8 mouse cellular contexts compared by ENCODE assay signal in the genomic region with DNA sequence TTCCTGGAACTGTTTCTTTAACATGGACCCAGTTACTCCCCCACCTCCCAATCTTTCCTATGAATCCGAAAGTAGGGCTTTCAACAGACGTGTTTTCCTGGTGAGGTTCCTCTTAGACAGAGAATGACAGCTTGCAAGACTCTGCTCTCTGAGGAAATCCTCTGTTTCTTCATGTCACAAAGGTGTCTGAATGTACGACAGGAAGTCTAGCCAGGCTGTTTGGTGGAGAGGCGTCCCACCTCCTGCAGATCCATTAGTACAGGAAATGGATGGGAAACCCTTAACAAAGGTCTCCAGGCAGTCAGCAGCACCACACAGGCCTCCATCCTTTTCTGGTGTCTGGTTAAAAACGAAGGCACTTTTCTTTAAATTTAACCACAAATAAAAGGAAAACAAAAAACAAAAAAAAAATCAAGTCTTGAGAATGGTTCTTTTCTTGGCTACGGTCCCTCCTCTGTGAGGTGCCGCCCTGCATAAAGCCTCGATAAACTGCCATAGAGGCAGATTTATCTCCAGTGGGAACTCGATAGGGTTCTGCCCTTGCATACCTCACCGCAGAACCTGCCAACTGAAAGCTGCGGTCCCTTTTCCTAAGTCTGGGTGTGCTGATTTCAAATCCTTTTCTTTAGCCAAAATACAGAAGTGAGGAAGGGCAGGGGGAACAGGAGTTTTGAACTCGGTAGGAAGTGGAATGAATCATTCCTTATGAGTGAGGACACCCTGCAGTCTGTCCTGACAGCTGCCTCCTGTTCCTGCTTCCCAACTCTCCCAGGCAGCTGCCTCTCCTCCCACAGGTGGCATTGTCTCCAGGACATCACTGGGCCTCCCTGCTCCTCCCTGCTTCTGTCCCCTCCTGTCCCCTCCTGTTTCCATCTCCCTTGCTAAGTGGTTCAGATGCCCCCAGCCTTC. TPM values are rescaled to one million over a fixed set of nuclear protein-coding genes. Genes with fewer than 3 reads are reported as not detected.
DNase-seq lines count a peak whose midpoint lies in the region; ATAC-seq lines count a peak whose summit lies in the region.

No protein-coding gene starts in this region.

- peak overlapping the region; percentile 89 for H3K4me2 ChIP-seq in kidney, embryonic 15.5 days
- peak overlapping the region; percentile 81 for H3K4me2 ChIP-seq in stomach, embryonic 16.5 days (ENCODE audit: low read depth, low read length)

- H3K4me1 ChIP-seq in heart, embryonic 10.5 days, result peaks cover 27% of the 10 kb centered on the region
- peaks cover 17% of the 10 kb centered on the region for H3K4me1 ChIP-seq in kidney, embryonic 15.5 days
- peaks cover 9% of the 10 kb centered on the region; the same call in 1 of the 2 replicates for H3K4me1 ChIP-seq in stomach, embryonic 16.5 days (ENCODE audit: control insufficient read depth, insufficient read depth, low read length)

- peak overlapping the region; percentile 68 for H3K9ac ChIP-seq in kidney, embryonic 15.5 days
- H3K9ac ChIP-seq in stomach, embryonic 16.5 days (ENCODE audit: low read length), result peak overlapping the region; percentile 84

- DNase-seq in heart, adult 11 months, result peak; percentile 94
- DNase-seq in heart, postnatal 25 days (ENCODE audit: low spot score), result no peak
- DNase-seq in heart, embryonic 10.5 days (ENCODE audit: low spot score), result no peak
- DNase-seq in lung, postnatal 4 days, result peak; percentile 39 to 50
- no peak for DNase-seq in frontal cortex, postnatal 36 days (ENCODE audit: low spot score in 2 of 2)

- ATAC-seq in activated CD4-positive, CD25-positive, alpha-beta regulatory T cell, adult 4 months, result peak; percentile 41
- peak; percentile 13; the same call in 1 of the 2 replicates for ATAC-seq in kidney, embryonic 15.5 days (replicated peaks; ENCODE audit: low FRiP score)
- ATAC-seq in stomach, embryonic 16.5 days (ENCODE audit: insufficient read depth, low FRiP score), result no peak

- H3K27me3 ChIP-seq in heart, embryonic 10.5 days (ENCODE audit: insufficient read depth, poor library complexity, severe bottlenecking), result no peaks in the 10 kb centered on the region
- H3K27me3 ChIP-seq in kidney, embryonic 15.5 days, result no peaks in the 10 kb centered on the region
- no peaks in the 10 kb centered on the region for H3K27me3 ChIP-seq in stomach, embryonic 16.5 days (ENCODE audit: control insufficient read depth, insufficient read depth, low read length)

- H3K9me3 ChIP-seq in heart, embryonic 10.5 days, result no peaks in the 10 kb centered on the region
- H3K9me3 ChIP-seq in kidney, embryonic 15.5 days (replicated peaks), result no peaks in the 10 kb centered on the region
- no peaks in the 10 kb centered on the region for H3K9me3 ChIP-seq in stomach, embryonic 16.5 days (replicated peaks; ENCODE audit: control insufficient read depth, low read length)

- H3K36me3 ChIP-seq in heart, embryonic 10.5 days, result no peaks in the 10 kb centered on the region
- H3K36me3 ChIP-seq in kidney, embryonic 15.5 days, result peaks cover 7% of the 10 kb centered on the region; the same call in 1 of the 2 replicates
- H3K36me3 ChIP-seq in stomach, embryonic 16.5 days (ENCODE audit: control insufficient read depth, insufficient read depth, low read length), result no peaks in the 10 kb centered on the region

- 10% methylated on average over 12 of the region's 12 CpGs for WGBS in heart, embryonic 10.5 days
- WGBS in kidney, embryonic 15.5 days, result 2% methylated on average over 12 of the region's 12 CpGs
- 7% methylated on average over 12 of the region's 12 CpGs for WGBS in stomach, embryonic 16.5 days

- intact Hi-C loops in heart, postnatal 25 days (cut with DNase I), result loop anchor here (5.0 kb wide), 1 partner anchor 120 kb away; a partner anchor contains a TSS

- H3K4me3 ChIP-seq in heart, embryonic 10.5 days, result peak overlapping the region; percentile 86
- H3K4me3 ChIP-seq in kidney, embryonic 15.5 days (replicated peaks), result peak overlapping the region; percentile 82
- peak overlapping the region; percentile 83 for H3K4me3 ChIP-seq in stomach, embryonic 16.5 days (replicated peaks; ENCODE audit: low read length)

- H3K27ac ChIP-seq in heart, embryonic 10.5 days, result peak overlapping the region; percentile 87; the same call in 1 of the 2 replicates
- peak overlapping the region; percentile 86 for H3K27ac ChIP-seq in kidney, embryonic 15.5 days
- peak overlapping the region; percentile 39 for H3K27ac ChIP-seq in stomach, embryonic 16.5 days (ENCODE audit: low read length)

RNA-seq across cellular contexts. Expression of a gene that starts 24.9 kb away (rescaled TPM):
- 10 to 100 TPM; 19.9 to 22.6 TPM for total RNA-seq in heart, postnatal 25 days (2021)
- 1 to 10 TPM; 7.0 to 9.7 TPM for polyA plus RNA-seq in activated CD4-positive, CD25-positive, alpha-beta regulatory T cell, adult 4 months (2017; shearing (Covaris generic))
- polyA plus RNA-seq in heart, embryonic 10.5 days (2016; fragmentation: Nextera tagmentation; extraction: Ambion mirVana), result 12.8 and 14.5 TPM in 2 replicates
- 23.9 and 26.5 TPM in 2 replicates for polyA plus RNA-seq in kidney, embryonic 15.5 days (2015; fragmentation: Nextera tagmentation; extraction: Ambion mirVana)
- polyA plus RNA-seq in stomach, embryonic 16.5 days (2015; fragmentation: Nextera tagmentation; extraction: Ambion mirVana), result 28.0 and 28.3 TPM in 2 replicates

RNA-seq across cellular contexts. Expression of a gene that starts 56.4 kb away (rescaled TPM):
- 1 to 10 TPM; 1.7 to 2.1 TPM for total RNA-seq in heart, postnatal 25 days (2021)
- polyA plus RNA-seq in activated CD4-positive, CD25-positive, alpha-beta regulatory T cell, adult 4 months (2017; shearing (Covaris generic)), result not detected
- polyA plus RNA-seq in heart, embryonic 10.5 days (2016; fragmentation: Nextera tagmentation; extraction: Ambion mirVana), result 9.1 and 9.8 TPM in 2 replicates
- 10.2 and 11.3 TPM in 2 replicates for polyA plus RNA-seq in kidney, embryonic 15.5 days (2015; fragmentation: Nextera tagmentation; extraction: Ambion mirVana)
- 6.6 and 7.7 TPM in 2 replicates for polyA plus RNA-seq in stomach, embryonic 16.5 days (2015; fragmentation: Nextera tagmentation; extraction: Ambion mirVana)

Comparison
In these comparisons a context has a peak if more than half of its experiments do, and no peak if none do; other contexts are left out.
1. DNase-seq: peak in heart, adult 11 months (single experiment) and lung, postnatal 4 days (2 of 2); none in heart, postnatal 25 days (single experiment), heart, embryonic 10.5 days (single experiment) and frontal cortex, postnatal 36 days (0 of 2).
2. Peak in every context shown above with its lines, with median percentiles within 50 percentile points of each other: H3K27ac ChIP-seq and H3K4me3 ChIP-seq.